Mouse (Mus musculus) megakaryocyte, embryonic 14.5 days (primary cell): ENCODE data around the gene Ankrd52.

Experiments used
- FLI1 ChIP-seq: IDR thresholded peaks from 2 replicates; pipeline ENCODE4 v1.6.1; 2012; ENCODE audit warnings: low read length, inconsistent platforms, mixed read lengths
- GATA1 ChIP-seq: IDR thresholded peaks from 3 replicates; pipeline ENCODE4 v1.6.1; 2012; ENCODE audit warnings: mixed read lengths, low read length, inconsistent platforms, borderline replicate concordance

DNA sequence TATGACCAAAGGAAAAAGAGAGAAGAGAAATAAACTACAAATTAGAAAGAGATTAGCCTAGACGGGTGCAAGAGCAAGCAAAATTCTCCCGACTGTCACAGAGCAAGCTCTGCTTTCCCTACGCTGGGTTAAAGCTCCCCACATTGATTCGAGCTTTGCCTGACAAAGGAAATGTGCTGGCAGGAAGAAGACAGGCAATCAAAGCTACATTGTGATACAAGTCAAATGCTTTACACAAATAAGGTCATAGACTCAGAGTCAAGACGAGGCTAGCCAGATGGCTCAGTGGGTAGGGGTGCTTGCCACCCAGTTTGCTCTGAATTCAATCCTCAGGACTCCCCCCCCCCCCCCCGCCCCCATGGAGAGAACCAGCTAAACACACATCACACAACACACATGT, 6.9 kb upstream of the Ankrd52 start:
- TF ChIP-seq GATA1 = no peak
- no peak for TF ChIP-seq FLI1
